Mouse (Mus musculus) testis, postnatal 10 days (tissue): ENCODE data around the gene Usp24.
A peak's percentile ranks its signal among the peaks of the same experiment; 100 is the strongest.

Experiments
- DNase-seq: peaks from one replicate; pipeline ENCODE4 v3.0.0; 2021; ENCODE audit warnings: low spot score

Usp24 gene

GRCm38 (mm10) chr4:106430431-106430830, 114.4 kb downstream of the Usp24 start:
- no peak for DNase-seq

DNA sequence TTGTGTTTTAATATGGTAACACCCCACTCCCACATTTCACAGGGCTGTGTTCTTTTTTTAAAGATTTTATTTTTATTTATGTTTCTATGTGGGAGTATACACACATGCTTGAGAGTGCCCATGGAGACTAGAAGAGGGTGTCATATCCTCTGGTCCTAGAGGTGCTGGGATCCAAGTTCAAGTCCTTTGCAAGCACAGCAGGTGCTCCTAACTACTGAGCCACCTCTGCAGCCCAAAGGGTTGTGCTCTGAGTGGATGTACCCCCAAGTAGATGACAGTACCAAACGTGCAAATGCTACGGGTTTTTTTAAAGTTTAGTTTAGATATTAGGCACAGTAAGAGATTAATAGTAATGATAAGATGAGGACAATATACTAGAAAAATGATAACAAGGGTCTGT, 119.4 kb downstream of the Usp24 start:
- DNase-seq: no peak

- DNase-seq: no peak
These were observed 120.5 kb downstream of the Usp24 start for GRCm38 (mm10) chr4:106436475-106436874.

DNA sequence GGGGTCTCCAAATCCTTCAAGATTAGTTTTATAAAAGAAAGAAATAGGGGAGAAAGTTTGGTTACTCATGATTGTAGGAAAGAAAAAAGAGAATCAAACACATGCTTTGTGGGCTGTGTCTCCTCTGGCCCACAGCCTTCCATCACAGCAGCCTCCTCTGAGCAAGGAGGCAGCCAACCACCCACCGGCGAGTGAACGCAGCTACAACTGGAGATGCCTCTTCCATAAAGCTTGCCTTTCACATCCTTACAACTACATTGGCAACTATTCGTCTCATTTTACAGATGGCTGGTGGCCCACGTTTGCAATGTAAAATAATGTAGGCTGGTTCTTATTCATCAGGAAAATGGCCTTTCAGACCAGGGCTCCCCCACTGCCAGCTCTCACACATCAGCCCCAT, 121.2 kb downstream of the Usp24 start:
- no peak for DNase-seq

- no peak for DNase-seq
These were observed 122.8 kb downstream of the Usp24 start for GRCm38 (mm10) chr4:106438763-106439162.

- no peak for DNase-seq
These were observed 127.2 kb downstream of the Usp24 start for GRCm38 (mm10) chr4:106443182-106443581.

- no peak for DNase-seq
These were observed 133.3 kb downstream of the Usp24 start for GRCm38 (mm10) chr4:106449306-106449705.

GRCm38 (mm10) chr4:106452401-106452800, 136.4 kb downstream of the Usp24 start:
- no peak for DNase-seq

- no peak for DNase-seq
These were observed 137.1 kb downstream of the Usp24 start for GRCm38 (mm10) chr4:106453108-106453507.

GRCm38 (mm10) chr4:106453516-106453915, 137.5 kb downstream of the Usp24 start:
- no peak for DNase-seq

GRCm38 (mm10) chr4:106454541-106454940, 138.5 kb downstream of the Usp24 start:
- DNase-seq: no peak

DNA sequence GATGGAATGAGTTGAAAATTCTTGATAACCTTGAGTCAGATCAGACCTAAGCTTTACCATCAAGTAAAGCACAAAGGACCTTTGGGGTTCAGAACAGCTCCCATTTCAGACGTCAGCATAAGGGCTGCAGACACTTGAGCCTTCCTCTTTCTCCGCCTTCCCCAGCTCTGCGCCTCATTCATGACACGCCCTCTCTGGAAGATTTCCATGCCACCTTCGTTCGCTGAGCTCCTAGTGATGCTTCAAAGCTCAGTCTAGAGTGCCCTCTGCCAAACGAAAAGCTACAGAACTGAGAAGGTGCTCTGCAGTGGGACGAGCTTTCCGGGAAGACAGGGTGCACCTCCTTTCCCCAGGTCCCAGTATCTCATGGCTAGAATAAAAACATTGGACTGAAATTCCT, 146.0 kb downstream of the Usp24 start:
- DNase-seq: no peak

DNA sequence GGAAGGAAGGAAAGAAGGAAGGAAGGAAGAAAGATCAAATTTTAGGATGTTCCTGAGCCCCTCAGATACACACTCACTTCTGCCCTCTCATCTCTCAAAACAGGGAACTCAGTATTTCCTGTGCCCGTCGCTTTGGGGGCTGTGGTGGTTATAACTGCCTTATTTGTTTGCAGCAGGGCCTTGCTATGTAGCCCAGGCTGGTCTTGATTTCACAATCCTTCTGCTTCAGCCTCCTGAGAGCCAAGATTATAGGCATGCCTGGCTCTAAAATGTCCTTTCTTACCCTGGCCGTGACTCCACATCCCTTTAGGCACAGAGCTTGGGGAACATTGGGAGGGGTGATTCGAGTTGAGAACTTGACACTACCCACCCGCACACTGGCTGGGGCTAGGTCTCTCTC, 146.5 kb downstream of the Usp24 start:
- DNase-seq: no peak

- peak; percentile 58 for DNase-seq
These were observed 147.3 kb downstream of the Usp24 start for GRCm38 (mm10) chr4:106463174-106463801.

DNA sequence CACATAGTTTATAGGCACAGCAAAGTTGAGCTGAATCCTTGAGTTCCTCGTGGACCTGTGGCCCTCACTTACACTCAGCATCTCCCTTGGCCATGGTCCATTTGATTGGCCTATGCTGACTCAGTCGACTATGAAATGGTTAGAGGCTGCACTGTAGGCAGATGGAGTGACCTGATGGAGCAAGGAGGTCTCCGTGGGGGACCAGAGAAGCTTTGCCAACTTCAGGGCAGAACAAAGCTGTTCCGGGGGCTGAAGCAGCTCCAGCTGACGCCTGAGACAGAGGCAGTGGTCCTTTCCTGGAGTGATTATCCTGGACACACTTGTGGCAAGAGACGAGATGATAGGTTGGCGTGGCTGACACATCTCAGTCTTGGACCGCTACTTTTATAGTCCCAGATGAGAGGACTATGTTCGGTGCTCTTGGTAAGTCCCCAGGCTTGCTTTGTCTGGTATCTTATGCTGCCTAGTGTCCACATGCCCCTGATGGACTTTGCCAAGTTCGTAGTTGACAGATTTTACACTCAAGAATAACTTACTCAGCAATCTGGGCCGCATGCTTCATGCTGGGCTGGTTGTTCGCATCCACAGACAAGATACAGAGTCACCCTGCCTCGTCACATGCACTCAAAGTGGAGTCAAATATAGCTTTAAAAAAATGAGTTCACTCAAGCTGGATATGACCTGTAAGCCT, 151.6 kb downstream of the Usp24 start:
- DNase-seq: no peak

GRCm38 (mm10) chr4:106470921-106471320, 154.9 kb downstream of the Usp24 start:
- DNase-seq: no peak

- peak; percentile 66 for DNase-seq
These were observed 156.3 kb downstream of the Usp24 start for GRCm38 (mm10) chr4:106472335-106472734.

GRCm38 (mm10) chr4:106474241-106474640, 158.2 kb downstream of the Usp24 start:
- DNase-seq: peak; percentile 68

GRCm38 (mm10) chr4:106480545-106480944, 164.5 kb downstream of the Usp24 start:
- DNase-seq: no peak

- DNase-seq: no peak
These were observed 167.3 kb downstream of the Usp24 start for GRCm38 (mm10) chr4:106483215-106483727.

DNA sequence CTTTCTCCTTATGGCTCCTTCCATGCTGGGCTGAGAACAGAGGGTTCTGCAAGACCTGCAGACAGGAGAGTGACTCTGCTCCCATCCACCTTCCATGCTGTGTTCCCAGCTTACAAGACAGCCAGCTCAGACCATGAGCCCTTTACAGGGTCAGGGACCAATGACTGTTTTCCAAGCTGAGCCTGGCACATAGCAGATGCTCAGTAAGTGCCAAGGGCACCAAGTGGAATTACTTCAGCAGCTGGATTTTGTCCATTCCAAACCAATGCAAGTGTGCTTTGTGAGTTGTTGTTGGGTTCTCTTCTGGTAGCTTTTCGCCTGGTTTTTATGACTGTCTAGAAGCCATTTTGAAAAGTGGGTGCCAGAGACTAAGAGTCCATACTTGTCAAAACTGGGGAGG, 167.8 kb downstream of the Usp24 start:
- no peak for DNase-seq

GRCm38 (mm10) chr4:106490620-106491019, 174.6 kb downstream of the Usp24 start:
- no peak for DNase-seq
